In the genomic region with DNA sequence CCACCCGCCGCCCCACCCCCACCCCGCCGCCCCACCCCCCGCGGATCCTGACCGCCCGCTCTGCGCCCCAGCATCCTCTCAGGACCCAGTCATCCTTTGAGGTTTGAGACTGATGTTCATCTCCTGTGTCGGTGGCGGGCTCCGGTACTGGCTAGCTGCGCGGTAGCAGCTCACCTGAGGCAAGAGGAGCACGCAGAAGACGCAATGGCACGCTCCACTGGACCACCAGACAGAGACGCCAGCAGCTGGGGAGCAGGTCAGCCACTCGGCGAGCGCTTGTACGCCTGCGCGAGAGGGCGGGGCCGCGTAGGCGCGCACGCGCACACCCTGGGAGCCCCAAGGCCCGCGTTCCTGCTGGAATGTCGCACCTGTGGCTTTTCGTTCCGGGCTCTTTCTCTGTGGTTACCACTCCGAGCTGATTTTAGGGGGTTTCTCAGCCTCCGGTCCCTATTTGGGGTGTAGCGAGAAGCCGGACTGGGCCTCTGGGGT, we compare ENCODE assay signal across 7 mouse cellular contexts. TPM values are rescaled to one million over a fixed set of nuclear protein-coding genes. Genes with fewer than 3 reads are reported as not detected.
DNase-seq lines count a peak whose midpoint lies in the region; ATAC-seq lines count a peak whose summit lies in the region.

A gene (plus strand): TSS at position 305 of the 489 bp plus-strand sequence.

- ATAC-seq in intestine, embryonic 15.5 days = peak; percentile 99

- H3K4me1 ChIP-seq in intestine, embryonic 15.5 days (replicated peaks) = peaks cover 19% of the 10 kb centered on the region
- peaks cover 28% of the 10 kb centered on the region for H3K4me1 ChIP-seq in midbrain, embryonic 10.5 days

- peak within 1 kb of the TSS; percentile 80 for H3K27ac ChIP-seq in intestine, embryonic 15.5 days
- H3K27ac ChIP-seq in midbrain, embryonic 10.5 days (replicated peaks) = peak within 1 kb of the TSS; percentile 92

- intact Hi-C loops in left cerebral cortex, postnatal 25 days (cut with DNase I) = no loop called here

- H3K9ac ChIP-seq in intestine, embryonic 15.5 days = peak within 1 kb of the TSS; percentile 83

- H3K4me2 ChIP-seq in intestine, embryonic 15.5 days (replicated peaks) = peak within 1 kb of the TSS; percentile 83

- H3K9me3 ChIP-seq in intestine, embryonic 15.5 days = no peaks in the 10 kb centered on the region
- no peaks in the 10 kb centered on the region for H3K9me3 ChIP-seq in midbrain, embryonic 10.5 days (replicated peaks)

- under 1% methylated on average over 40 of the region's 40 CpGs for WGBS in intestine, embryonic 15.5 days
- WGBS in midbrain, embryonic 10.5 days = under 1% methylated on average over 40 of the region's 40 CpGs

- peak; percentile 95 to 98 for DNase-seq in adrenal gland, adult (ENCODE audit: inconsistent age in 2 of 2, low spot score in 1 of 2)
- DNase-seq in embryo, embryonic 10.5 days (ENCODE audit: low spot score) = peak; percentile 92
- DNase-seq in gastrocnemius, postnatal 25 days = peak; percentile 88
- peak; percentile 93 to 95 for DNase-seq in left cerebral cortex, postnatal 25 days (ENCODE audit: low spot score in 2 of 2)
- DNase-seq in midbrain, embryonic 10.5 days (ENCODE audit: low spot score) = peak; percentile 90
- peak; percentile 92 for DNase-seq in right cerebral cortex, postnatal 4 days

- peak within 1 kb of the TSS; percentile 82 for H3K4me3 ChIP-seq in intestine, embryonic 15.5 days (replicated peaks)
- H3K4me3 ChIP-seq in midbrain, embryonic 10.5 days = peak within 1 kb of the TSS; percentile 66

- H3K27me3 ChIP-seq in intestine, embryonic 15.5 days (replicated peaks) = no peaks in the 10 kb centered on the region
- no peaks in the 10 kb centered on the region for H3K27me3 ChIP-seq in midbrain, embryonic 10.5 days (ENCODE audit: low read depth, poor library complexity, severe bottlenecking)

- peaks cover 6% of the 10 kb centered on the region for H3K36me3 ChIP-seq in intestine, embryonic 15.5 days
- peaks cover 44% of the 10 kb centered on the region for H3K36me3 ChIP-seq in midbrain, embryonic 10.5 days

RNA-seq across cellular contexts. Expression of the gene that starts here (rescaled TPM):
- 1 to 10 TPM; 8.5 to 8.8 TPM for total RNA-seq in gastrocnemius, postnatal 25 days (2021)
- polyA plus RNA-seq in intestine, embryonic 15.5 days (2015; fragmentation: Nextera tagmentation; extraction: Ambion mirVana) = 9.3 and 9.4 TPM in 2 replicates
- total RNA-seq in left cerebral cortex, postnatal 25 days (2021) = 10 to 100 TPM; 28.4 to 28.9 TPM
- polyA plus RNA-seq in midbrain, embryonic 10.5 days (2016; fragmentation: Nextera tagmentation; extraction: Ambion mirVana) = 16.2 and 18.1 TPM in 2 replicates

Comparison
In these comparisons a context has a peak if more than half of its experiments do, and no peak if none do; other contexts are left out.
1. Peak in every context shown above with its lines: DNase-seq, ATAC-seq, H3K4me3 ChIP-seq and H3K27ac ChIP-seq.